Mouse (Mus musculus) heart, adult 2 months (tissue): Measurements from ENCODE around the gene Zfp804b.

ENCODE experiments used
- CTCF ChIP-seq: fragments of 200-600 bp; IDR thresholded peaks from 2 replicates; pipeline ENCODE4 v1.8.1; 2022; ENCODE audit warnings: antibody characterized with exemption, mild to moderate bottlenecking, moderate library complexity
- EP300 ChIP-seq: fragments of 200-500 bp; IDR thresholded peaks from 2 replicates; pipeline ENCODE4 v1.6.1; 2011; ENCODE audit warnings: low read depth, low read length, control low read depth; ENCODE audit not compliant: insufficient read depth
- POLR2A ChIP-seq: fragments of 200-500 bp; IDR thresholded peaks from 2 replicates; pipeline ENCODE4 v1.6.1; 2011; ENCODE audit warnings: mild to moderate bottlenecking, low read depth, low read length, control low read depth; ENCODE audit not compliant: insufficient read depth

DNA sequence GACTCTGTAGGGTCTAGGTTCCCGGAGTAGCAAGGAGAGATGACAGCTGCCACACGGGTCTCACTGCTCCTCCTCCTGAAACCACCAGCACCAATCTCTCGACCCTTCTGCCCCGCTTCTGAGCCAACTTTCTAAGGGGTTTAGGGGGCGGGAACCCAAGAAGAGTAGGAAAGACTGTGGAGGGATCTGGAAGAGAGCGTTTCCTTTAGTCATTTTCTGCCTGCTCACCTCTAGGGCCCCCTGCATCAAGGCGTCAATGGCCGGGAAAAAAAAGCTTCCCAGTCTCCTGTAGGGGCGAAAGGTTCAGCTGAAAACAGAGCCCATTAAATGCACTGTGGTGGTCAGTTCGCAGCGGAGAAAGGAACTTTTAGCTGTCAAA is 444 bp upstream of the Zfp804b start:
- TF ChIP-seq CTCF (no peak), POLR2A (no peak), EP300 (no peak)
